Mouse (Mus musculus): ENCODE data around the gene Fhit. TPM values are rescaled to one million over a fixed set of nuclear protein-coding genes. Genes with fewer than 3 reads are reported as not detected.
A peak's percentile ranks its signal among the peaks of the same experiment; 100 is the strongest.

The Fhit gene
- total RNA-seq, 2 experiments from 2014 or later = 6.2 to 7.2 TPM

DNA sequence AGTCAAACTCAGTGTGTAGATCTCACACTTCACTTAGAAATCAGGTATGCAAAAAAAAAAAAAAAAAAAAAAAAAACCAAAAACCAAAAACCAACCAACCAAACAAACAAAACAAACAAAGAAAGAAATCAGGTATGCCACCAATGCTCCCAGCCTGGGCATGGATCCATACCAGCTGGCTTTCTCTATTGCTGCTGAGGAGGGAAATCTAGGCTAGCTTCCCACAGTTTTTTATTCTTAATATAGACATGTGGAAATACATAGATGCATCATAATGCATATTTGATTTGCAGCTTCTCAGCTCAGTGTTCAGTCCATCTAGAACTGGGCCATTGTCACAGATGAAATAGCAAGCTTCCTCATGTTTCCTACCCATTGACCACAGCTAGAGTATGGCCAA is 439.3 kb downstream of the Fhit start:
- intact Hi-C loops (cut with DNase I) = no loop called here
- peak; percentile 26 to 76 for DNase-seq (ENCODE audit: low spot score in 2 of 2)

DNA sequence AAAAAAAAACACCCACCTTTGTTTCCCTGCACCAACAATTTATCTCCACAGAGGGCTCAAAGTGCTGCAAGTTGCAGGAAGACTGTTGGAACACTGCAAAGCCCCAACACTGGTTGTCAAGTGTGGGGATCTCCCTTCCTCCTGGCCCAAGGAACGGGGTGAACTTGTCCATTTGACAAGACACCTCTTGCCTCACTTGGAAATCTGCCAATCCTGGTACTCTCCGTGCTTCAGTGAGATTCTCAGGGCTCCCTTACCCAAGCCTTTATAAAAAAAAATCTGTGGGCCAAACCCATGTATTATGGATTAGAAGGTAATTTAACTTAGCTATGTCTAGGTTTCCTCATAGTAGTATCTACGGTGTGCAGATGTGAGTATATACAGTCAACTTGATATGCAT is 448.9 kb downstream of the Fhit start:
- DNase-seq (ENCODE audit: low spot score in 2 of 2) = no peak
- intact Hi-C loops (cut with DNase I) = no loop called here

DNA sequence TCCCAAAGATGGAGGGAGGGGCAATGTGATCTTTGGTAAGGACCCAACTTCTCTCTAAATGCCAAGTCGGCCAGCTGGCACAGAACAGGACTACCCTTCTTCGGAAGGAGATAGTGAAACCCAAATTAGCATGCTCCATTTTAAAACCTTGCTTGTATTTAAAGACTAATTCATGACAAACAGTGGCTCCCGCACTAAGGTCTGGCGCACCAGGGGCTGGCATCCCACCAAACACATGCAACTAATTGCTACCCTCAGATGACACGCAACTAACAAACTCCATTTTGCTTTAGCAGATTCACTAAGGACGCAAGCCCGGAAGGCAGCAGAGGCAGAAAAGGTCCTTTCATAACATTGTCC is 449.3 kb downstream of the Fhit start:
- peak; percentile 18 to 54 for DNase-seq (ENCODE audit: low spot score in 2 of 2)
- intact Hi-C loops (cut with DNase I) = no loop called here

DNA sequence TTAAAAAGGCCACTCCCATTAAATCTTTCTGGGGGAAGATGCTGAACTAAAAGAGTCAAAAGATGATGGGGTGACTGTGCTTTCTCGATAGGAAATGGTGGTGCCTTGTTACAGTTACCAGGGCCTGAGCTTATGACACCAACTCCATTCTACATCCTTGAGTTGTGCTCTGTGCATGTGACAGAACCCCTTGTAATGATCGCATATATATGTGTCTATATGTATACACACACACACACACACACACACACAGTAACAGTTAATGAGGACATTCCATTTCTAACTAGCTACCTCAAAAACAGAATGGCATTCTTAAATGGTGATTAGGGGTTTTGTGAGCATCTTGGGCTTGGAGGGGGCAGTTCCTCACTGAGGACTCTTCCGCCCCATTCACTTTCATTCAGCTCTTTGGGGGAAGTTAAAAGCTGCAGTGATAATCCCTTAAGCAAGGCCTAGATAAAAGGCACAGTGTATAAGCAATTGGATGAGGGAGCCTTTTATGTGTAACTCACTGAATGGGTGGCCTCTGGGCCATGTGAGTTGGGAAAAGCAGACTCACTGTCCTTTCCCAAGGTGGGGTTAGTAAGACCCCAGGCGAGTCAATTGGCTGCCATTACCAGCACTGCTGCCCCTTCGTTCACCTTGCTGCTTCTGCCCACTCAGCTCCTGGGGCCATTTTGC is 449.9 kb downstream of the Fhit start:
- intact Hi-C loops (cut with DNase I) = no loop called here
- no peak for DNase-seq (ENCODE audit: low spot score in 2 of 2)

DNA sequence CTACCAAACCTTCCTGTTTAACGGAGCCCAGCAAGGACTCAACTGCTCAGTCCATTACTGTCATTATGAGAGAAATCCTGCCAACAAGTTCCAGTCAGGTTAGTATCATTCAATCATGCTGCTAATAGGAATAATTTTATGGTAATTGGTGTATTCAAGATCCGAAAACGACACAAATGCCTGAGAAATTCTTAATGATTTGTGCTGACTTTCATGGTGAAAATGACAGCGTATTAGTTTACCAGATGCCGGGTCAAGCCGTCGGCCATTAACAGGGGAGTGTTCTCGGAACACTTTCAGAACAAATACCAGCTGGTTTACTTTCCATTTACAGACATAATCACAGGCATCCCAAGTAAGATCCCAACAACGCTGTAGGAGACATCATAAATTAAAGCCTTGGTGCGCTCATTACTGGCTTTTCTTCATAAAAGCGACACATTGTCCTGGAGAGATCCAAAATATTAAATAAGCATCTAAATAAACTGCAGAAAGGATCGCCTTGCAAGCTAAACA is 451.0 kb downstream of the Fhit start:
- intact Hi-C loops (cut with DNase I) = no loop called here
- no peak for DNase-seq (ENCODE audit: low spot score in 2 of 2)

DNA sequence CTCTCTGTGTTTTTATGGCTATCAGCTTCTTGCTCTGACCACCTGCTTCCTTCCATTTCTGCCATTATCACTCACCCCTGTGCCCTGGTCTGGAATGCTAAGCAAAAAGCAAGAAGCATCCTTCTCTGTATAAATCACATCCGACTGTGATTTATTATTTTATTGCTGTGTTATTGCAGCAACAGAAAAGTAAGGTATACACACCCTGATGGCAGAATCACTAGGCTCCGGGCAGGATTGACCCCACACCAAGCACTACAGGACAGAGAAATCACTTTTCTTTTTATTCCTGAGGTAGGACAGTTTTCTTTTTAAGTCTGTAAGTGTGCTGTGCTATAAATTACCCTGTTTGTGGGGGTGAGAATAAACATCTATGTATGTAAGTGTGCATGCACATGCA is 460.1 kb downstream of the Fhit start:
- no peak for DNase-seq (ENCODE audit: low spot score in 2 of 2)
- intact Hi-C loops (cut with DNase I) = no loop called here

DNA sequence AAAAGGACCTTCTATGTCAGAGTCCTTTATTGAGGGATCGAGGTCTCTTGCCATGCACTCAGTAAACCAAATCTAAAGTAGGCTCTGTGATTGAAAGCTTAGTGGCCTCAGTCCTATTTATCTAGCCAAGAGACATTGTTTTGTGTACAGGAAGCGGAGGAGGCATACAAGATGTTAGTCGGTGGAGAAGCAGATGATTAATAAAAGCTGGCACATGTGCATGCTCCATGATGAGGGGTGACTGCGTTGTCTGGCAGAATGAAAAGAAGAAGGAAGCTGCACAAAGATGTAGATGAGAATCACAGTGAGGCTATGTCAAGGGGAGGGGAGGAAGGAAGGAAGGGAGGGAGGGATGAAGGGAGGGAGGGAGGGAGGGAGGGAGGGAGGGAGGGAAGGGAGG is 481.8 kb downstream of the Fhit start:
- peak in 1 of 2 experiments; percentile 3 for DNase-seq (ENCODE audit: low spot score in 2 of 2)

DNA sequence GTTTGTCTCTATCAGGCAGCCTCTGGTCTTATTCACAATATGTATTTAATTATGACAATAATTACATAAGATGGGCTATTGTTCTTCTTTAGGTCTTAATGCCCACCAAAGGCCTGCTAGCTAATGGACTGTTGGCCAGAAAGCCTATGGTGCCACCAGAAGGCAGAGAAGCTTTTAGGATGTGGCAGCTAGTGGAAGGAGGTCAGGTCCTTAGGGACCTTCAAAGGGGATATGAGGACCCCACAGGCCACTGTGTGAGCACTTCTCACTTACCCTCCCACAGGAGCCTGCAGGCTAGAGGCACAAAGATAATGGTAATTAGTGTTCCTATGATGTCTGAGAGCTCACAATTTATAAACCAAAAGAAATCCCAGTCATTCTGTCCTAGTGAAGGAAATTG is 482.2 kb downstream of the Fhit start:
- DNase-seq (ENCODE audit: low spot score in 2 of 2) = no peak
- intact Hi-C loops (cut with DNase I) = no loop called here

More for the DNA sequence above, 481.8 kb downstream of the Fhit start:
- intact Hi-C loops (cut with DNase I) = no loop called here

DNA sequence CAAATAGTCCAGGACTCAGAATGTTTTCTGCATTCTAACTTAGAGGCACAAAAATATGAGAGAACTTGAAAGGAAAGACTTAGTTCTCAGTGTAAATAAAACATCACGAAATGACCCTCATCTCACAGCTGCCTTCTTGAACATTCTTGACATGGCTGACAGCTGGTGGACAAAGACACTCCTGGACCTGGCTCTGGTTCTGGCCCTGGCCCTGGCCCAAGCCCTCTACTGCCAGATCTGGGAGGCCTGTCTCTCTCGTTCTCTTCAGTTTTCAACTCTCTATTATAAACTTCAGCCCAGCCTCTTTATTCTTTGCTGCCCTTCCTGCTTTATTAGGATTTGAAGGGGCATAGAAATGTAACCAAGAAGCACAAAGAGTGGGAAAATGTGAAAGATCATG is 484.2 kb downstream of the Fhit start:
- no peak for DNase-seq (ENCODE audit: low spot score in 2 of 2)
- intact Hi-C loops (cut with DNase I) = no loop called here

DNA sequence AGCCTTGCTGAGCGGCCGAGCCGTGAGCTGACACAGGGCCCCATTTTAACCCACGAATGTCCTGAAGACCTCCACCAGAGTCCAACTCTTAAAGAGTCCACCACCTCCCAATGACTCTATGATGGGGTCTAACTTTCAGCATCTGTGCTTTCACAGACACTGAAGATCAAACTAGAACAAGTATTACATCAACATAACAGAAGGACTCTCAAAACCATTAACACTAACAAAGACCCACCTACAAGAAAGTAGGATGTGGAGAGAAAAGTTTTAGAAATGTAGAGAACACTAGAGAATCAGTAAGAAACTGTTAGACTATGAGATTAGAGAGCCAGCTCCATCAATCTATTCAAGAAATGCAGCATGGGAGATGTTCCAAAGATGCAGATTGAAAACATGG is 501.6 kb downstream of the Fhit start:
- intact Hi-C loops (cut with DNase I) = no loop called here
- no peak for DNase-seq (ENCODE audit: low spot score in 2 of 2)

DNA sequence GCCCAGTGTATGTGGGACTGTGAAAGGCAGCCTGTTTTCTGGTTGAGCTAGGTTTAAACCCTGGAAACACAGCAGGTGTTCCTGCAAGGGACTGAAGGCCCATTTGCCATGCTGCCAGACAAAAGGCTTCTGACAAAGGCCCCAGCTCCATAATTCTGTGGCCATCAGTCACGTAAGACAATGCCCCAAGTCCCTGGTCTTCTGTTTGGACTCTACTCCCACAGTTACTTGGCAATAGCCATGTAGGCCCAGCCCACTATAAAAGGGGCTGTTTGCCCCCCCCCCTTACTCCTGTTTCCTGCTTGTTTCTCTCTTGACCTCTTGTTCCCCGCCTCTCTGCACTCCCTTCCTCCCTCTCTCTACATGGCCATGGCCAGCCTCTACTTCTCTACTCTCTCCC is 502.5 kb downstream of the Fhit start:
- DNase-seq (ENCODE audit: low spot score in 2 of 2) = no peak
- intact Hi-C loops (cut with DNase I) = no loop called here

DNA sequence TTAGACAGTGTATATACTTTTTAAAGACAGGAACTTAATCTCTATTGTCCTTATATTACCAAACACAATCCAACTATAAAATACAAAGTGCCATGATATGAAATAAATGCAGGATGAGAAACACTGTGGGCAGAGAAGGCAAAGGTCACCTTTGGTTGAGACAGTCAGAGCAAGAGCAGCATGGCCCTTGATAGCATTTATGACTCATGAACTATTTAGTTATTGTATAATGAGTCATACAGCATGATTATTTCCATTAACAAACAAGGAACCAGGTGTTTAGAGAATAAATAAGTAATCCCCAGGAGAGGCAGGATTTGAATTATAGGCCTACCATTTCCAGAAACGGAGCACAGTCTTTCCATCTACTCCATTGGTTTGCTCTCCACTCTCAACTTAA is 503.6 kb downstream of the Fhit start:
- intact Hi-C loops (cut with DNase I) = no loop called here
- DNase-seq (ENCODE audit: low spot score in 2 of 2) = no peak

DNA sequence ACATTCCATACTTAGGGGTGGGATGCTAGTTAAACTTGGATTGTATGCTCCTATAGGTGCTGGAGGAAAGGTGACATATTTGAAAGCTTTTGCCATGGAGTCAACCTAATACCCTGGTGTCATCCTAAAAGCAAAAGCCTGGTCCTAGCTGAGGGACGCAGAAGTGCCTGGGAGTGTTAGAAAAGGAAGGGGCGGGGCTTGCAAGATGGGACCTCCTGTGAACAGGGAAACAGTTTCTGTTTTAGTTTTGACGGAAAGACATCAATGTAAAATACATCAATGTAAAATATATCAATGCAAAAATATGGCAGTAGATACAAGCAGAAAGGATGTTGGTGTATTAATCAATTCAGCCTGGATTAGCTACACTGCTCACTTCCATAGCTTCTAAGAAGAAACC is 504.5 kb downstream of the Fhit start:
- intact Hi-C loops (cut with DNase I) = no loop called here
- no peak for DNase-seq (ENCODE audit: low spot score in 2 of 2)

DNA sequence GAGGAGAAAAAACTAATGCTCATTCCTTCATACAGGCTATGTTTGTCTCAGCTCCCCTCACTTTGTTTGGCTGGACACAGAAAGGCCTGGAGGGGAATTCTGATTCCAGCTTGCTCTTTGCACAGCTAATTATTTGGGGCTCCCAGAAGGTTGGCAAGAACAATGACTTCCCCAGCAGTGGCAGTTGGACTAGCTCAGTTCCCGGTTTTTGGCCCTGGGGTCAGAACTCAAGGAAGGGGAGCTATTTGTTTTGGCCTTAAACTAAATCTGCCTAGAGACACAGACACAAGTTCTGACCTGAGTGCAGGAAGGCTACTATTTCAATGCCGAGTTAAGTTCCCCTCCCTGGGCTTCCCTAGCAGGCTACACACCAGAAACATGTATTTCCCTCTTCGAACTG is 506.0 kb downstream of the Fhit start:
- intact Hi-C loops (cut with DNase I) = no loop called here
- DNase-seq (ENCODE audit: low spot score in 2 of 2) = no peak

DNA sequence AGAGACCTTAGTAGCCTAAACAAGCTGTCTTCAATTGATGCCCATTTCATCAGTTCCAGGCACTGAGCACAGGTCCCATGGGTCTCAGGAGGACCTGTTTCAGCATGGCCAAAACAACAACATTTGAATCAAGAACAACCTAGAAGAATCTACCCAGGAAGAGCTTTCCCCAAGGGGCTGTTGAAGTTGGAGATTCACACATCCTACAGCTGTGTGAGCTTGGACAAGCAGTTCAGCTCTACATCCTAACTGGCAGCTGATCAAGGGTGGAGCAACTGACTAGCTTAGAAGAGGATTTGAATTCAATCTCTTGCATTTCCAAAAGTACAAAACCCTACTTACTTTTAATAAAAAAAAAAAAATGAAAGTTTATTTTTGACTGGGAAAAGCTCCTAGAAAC is 514.0 kb downstream of the Fhit start:
- no peak for DNase-seq (ENCODE audit: low spot score in 2 of 2)
- intact Hi-C loops (cut with DNase I) = no loop called here

DNA sequence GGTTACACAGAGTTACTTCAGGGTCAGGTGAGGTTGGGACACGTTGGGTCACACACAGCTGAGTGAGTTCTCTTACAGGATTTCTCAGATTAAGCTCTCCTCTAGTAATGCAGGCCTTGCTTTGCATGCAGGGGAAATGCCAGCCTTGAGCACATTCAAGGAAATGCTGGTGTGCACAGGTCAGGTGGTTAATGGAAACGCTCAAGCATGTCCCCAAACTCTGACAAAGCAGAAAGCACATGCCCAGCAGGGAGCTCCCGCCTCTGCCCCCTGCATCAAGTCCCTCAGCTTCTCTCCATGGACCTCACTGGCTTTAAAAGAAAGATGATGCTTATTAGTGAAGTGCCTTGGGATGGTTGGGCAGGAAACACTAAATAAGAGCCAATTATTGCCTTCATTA is 530.1 kb downstream of the Fhit start:
- DNase-seq (ENCODE audit: low spot score in 2 of 2) = no peak
- intact Hi-C loops (cut with DNase I) = no loop called here

DNA sequence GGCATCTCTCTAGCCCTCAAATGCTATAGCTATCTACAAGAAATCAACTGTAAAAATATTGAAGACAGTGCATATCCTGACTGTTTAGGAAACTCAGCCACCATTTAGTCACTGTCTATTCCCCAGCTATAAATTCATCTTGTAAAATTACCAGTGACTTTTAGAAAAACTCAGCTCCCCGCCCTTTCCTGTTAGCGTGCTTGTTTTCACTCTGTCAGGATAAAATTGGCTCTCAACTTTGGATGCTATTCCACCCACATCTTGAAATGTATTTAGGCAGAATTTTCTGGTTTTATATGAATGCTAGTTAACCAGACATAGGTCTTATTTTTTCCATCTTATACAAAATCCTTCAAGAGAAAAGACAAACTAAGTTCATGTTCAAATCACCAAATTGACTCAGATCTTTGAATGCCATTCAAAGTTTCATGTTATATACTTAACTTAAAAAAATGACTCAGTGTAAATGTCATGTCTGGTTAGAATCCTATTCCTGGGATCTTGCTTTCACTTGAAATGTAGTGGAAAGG is 530.9 kb downstream of the Fhit start:
- peak; percentile 30 to 89 for DNase-seq (ENCODE audit: low spot score in 2 of 2)
- intact Hi-C loops (cut with DNase I) = no loop called here

DNA sequence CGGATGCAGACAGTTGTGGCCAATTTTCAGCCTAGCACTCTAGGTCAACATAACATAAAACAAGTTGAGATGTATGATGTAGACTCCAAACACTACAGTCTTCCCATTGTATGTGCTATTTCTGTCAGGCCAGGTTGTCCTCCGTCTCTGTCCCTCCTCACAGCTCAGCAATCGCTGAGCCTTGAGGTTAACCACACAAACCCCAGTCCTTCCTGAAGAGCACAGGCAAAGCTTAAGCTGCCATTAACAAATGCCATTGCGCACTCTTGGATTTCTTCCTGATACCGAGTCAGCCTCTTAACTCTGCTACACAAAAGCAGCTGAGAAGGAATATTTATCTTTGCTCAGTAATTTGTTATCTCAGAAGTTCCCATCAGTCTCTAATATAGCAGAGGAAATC is 568.4 kb downstream of the Fhit start:
- DNase-seq (ENCODE audit: low spot score in 2 of 2) = no peak
- intact Hi-C loops (cut with DNase I) = loop anchor here (5.0 kb wide), 1 partner anchor 49 kb away; no protein-coding TSS in a partner anchor

DNA sequence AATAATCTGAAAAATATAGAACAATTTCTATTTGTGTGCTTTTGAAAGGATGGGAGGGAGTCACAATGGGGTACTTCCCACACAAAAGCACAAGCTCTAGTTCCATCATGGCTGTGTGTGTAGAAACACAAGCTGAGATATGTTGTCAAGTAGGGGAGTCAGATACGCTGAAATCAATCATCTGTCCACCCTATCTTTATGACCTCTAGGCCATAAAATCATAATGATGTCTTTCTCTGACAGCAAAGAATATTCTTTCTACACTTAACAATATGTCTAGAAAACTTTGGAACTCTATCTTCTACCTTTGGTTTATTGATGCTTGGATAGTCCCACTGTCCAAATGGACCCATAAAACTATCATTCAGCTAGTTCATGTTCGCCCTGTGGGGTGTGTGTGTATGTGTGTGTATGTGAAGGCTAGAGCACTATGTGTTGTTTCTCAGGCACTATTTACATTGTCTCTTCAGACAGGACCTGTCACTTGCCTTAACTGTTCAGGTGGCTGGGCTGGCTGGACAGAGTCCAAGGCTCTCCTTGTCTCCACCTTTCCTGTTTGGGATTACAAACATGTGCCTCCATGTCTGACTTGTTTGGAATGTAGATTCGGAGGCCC is 592.8 kb downstream of the Fhit start:
- no peak for DNase-seq (ENCODE audit: low spot score in 2 of 2)
- intact Hi-C loops (cut with DNase I) = no loop called here

DNA sequence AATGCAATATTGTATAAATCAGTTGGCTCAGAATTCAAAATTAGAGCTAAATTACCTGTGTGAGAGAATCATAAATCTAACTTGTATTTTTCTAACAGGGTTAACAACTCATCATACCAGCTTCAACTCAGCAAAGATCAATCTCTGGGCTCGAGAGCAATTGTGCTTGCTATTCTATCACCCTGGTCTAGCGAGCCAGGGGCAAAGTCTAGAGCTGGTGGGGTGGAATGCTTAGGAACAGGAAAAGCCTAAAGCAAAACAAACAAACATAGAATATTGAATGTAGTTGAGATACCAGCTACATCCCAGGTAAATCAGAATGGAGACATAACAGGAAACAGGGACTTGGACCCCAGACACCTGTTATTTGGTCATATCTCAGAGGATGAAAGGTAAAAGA is 594.1 kb downstream of the Fhit start:
- intact Hi-C loops (cut with DNase I) = no loop called here

DNA sequence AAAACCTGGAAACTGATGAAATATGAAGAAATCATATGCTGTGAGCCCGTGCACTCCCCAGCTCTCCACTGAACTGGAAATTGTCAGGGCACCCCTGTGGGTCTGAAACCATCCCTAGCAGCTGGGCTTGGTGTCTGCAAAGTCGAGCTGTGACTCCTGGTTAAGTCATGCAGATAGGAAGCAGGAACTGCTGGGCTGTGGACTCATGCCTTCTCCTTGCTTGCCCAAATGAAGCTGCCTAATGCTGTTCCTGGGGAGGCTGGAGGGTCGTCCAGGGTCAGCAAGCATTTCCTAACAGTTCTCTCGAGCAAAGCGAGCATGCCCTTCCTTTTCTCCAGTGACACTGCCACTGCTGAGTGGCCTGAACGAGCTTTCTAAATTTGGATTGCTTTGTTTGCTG is 607.1 kb downstream of the Fhit start:
- DNase-seq (ENCODE audit: low spot score in 2 of 2) = no peak
- intact Hi-C loops (cut with DNase I) = no loop called here

More for the DNA sequence above, 594.1 kb downstream of the Fhit start:
- no peak for DNase-seq (ENCODE audit: low spot score in 2 of 2)
